Mouse (Mus musculus) heart, adult 2 months (tissue): Measurements from ENCODE around the gene Dctn2.

Experiments used
- CTCF ChIP-seq: fragments of 200-600 bp; IDR thresholded peaks from 2 replicates; pipeline ENCODE4 v1.8.1; 2022; ENCODE audit warnings: antibody characterized with exemption, mild to moderate bottlenecking, moderate library complexity
- POLR2A ChIP-seq: fragments of 200-500 bp; IDR thresholded peaks from 2 replicates; pipeline ENCODE4 v1.6.1; 2011; ENCODE audit warnings: mild to moderate bottlenecking, low read depth, low read length, control low read depth; ENCODE audit not compliant: insufficient read depth

DNA sequence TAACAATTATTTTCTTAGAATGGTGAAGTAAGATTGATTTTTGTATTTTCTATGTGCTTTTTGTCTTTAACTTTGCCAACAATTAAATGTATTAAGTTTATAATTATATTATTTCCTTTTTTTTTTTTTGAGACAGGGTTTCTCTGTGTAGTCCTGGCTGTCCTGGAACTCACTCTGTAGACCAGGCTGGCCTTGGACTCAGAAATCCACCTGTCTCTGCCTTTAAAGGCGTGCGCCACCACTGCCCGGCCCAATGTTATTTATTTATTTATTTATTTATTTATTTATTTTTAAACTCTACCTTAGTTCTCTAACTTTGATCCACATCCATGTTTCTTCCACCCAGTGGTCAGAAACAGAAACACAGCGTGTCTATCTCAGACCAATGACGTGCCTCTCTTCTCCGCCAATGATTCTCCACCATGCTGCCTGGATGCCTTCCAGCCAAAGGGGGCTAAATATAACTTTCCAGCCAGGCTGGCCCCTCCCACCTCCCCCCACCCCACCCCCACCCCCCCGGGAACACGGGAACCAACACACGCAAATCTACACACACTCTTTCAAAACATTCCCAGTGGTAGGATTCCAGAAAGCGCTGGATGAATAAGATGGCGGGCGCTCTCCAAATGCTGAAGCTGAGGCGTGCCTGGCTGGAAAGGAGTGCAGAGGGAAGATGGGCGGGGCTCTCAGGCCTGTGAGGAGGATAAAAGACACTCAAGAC is 10.4 kb upstream of the Dctn2 start:
- TF ChIP-seq POLR2A = no peak
- TF ChIP-seq CTCF = peak; percentile 54
